Mouse (Mus musculus) thymus, adult 2 months (tissue): ENCODE data around the gene Senp7.

Experiments used
- CTCF ChIP-seq: fragments of 200-500 bp; IDR thresholded peaks from 2 replicates; pipeline ENCODE4 v1.5.1; 2012; ENCODE audit warnings: mild to moderate bottlenecking, control low read depth, low read length, moderate library complexity, borderline replicate concordance; ENCODE audit not compliant: control insufficient read depth, poor library complexity, insufficient read depth; ENCODE audit errors: extremely low read depth
- POLR2A ChIP-seq: fragments of 200-500 bp; IDR thresholded peaks from 2 replicates; pipeline ENCODE4 v1.6.1; 2012; ENCODE audit warnings: mild to moderate bottlenecking, low read length, control low read depth, moderate library complexity; ENCODE audit not compliant: control insufficient read depth, poor library complexity, insufficient read depth; ENCODE audit errors: extremely low read depth

DNA sequence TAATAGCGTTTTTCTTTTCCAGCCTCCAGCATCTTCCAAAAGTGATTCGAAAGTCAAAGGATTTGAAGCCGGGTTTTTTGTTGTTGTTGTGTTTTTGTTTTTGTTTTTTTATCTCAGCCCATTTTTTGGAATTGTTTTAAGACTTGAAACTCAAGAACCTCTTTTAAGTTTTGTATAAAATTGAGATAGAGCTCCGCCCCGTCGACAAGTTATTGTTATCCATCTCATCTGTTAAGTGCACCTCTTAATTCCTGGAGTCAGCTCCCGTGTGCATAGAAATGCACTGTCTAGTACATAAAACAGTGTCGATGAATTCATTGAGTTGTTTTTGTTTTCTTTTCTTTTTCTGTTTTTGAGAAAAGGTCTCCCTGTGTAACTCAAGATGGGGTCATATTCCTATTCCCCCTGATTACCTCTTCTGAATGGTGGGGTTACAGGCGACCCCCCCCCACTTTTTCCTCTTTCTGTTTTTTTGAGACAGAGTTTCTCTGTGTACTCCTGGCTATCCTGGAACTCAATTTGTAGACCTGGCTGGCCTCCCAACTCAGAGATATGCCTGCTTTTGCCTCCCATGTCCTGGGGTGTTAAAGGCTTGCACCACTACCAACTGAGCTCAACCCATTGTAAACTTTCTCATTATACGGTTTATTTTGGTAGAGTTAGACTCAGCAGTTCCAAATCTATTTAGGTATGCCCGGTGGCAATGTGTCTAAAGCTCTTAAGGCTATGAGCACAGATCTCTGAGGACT, 28.2 kb downstream of the Senp7 start:
- TF ChIP-seq POLR2A, result no peak
- no peak for TF ChIP-seq CTCF
